Mouse (Mus musculus): ENCODE results near the gene Dixdc1.
A peak's percentile ranks its signal among the peaks of the same experiment; 100 is the strongest.

Gene Dixdc1

GRCm38 (mm10) chr9:50742744-50743143 lies 3.4 kb upstream of the Dixdc1 start:
- DNase-seq, result no peak

- no peak for DNase-seq
Measured at GRCm38 (mm10) chr9:50742261-50742660, 2.9 kb upstream of the Dixdc1 start.

- DNase-seq, result no peak
Measured at GRCm38 (mm10) chr9:50740867-50741784, 1.8 kb upstream of the Dixdc1 start.

- DNase-seq, result peak; percentile 72
Measured at GRCm38 (mm10) chr9:50734989-50735388, 4.3 kb downstream of the Dixdc1 start.

- no peak for DNase-seq
Measured at GRCm38 (mm10) chr9:50732560-50732959, 6.8 kb downstream of the Dixdc1 start.

GRCm38 (mm10) chr9:50729600-50729999 lies 9.7 kb downstream of the Dixdc1 start:
- DNase-seq, result no peak

- peak; percentile 79 for DNase-seq
Measured at GRCm38 (mm10) chr9:50727925-50728651, 11.2 kb downstream of the Dixdc1 start.

GRCm38 (mm10) chr9:50727171-50727924 lies 12.0 kb downstream of the Dixdc1 start:
- no peak for DNase-seq

GRCm38 (mm10) chr9:50725921-50726590 lies 13.3 kb downstream of the Dixdc1 start:
- DNase-seq, result no peak

GRCm38 (mm10) chr9:50724661-50725330 lies 14.5 kb downstream of the Dixdc1 start:
- no peak for DNase-seq

- no peak for DNase-seq
Measured at GRCm38 (mm10) chr9:50724147-50724546, 15.2 kb downstream of the Dixdc1 start.

GRCm38 (mm10) chr9:50723406-50723805 lies 15.9 kb downstream of the Dixdc1 start:
- DNase-seq, result peak; percentile 94

- DNase-seq, result no peak
Measured at GRCm38 (mm10) chr9:50722451-50722911, 16.8 kb downstream of the Dixdc1 start.

- peak; percentile 46 for DNase-seq
Measured at GRCm38 (mm10) chr9:50721061-50721460, 18.3 kb downstream of the Dixdc1 start.

- no peak for DNase-seq
Measured at GRCm38 (mm10) chr9:50718878-50719277, 20.4 kb downstream of the Dixdc1 start.

GRCm38 (mm10) chr9:50714188-50714587 lies 25.1 kb downstream of the Dixdc1 start:
- no peak for DNase-seq

GRCm38 (mm10) chr9:50711337-50711736 lies 28.0 kb downstream of the Dixdc1 start:
- no peak for DNase-seq

GRCm38 (mm10) chr9:50709108-50709507 lies 30.2 kb downstream of the Dixdc1 start:
- peak; percentile 65 for DNase-seq

- no peak for DNase-seq
Measured at GRCm38 (mm10) chr9:50704907-50705306, 34.4 kb downstream of the Dixdc1 start.

GRCm38 (mm10) chr9:50700921-50701691 lies 38.2 kb downstream of the Dixdc1 start:
- peak; percentile 93 for DNase-seq
